ENCODE assay signal across 1 mouse cellular context in the genomic region with DNA sequence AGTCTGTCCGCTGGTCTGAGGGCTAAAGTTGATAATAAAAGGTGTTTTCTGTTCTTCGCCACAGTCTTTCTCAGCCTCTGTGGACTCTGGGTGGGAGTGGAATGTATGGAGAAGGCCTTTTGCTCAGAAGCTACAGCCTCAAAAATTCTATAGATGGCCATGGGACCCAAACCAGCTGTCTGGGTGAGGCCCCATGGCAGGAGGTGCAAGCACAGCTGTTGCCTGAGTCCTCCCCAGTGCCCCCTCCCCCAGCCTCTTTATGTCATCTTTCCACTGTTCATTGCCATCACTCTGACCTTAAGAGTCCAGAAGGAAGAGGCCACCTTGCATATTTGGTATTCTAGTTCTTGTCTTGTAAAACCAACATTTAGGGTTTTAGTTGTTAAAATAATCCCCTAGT.
TF ChIP-seq lines count a peak whose summit lies in the region.

No protein-coding gene starts in this region.

TF ChIP-seq in myocyte, 11 proteins besides CTCF, POLR2A, EP300 and RAD21:
- peak; percentile 80 for TF ChIP-seq TCF12 (IDR thresholded peaks at IDR 0.05; ENCODE audit: insufficient read depth, poor library complexity, severe bottlenecking)
- no peak for TF ChIP-seq MAX (IDR thresholded peaks at IDR 0.05; ENCODE audit: low read depth)
- TF ChIP-seq MYOG (IDR thresholded peaks at IDR 0.05; ENCODE audit: control insufficient read depth in 1 of 3, insufficient read depth in 1 of 3, insufficient read length in 2 of 3, low read depth in 2 of 3), result peak; percentile 52 to 98 (median 91)
- TF ChIP-seq CEBPB (IDR thresholded peaks at IDR 0.05; ENCODE audit: insufficient read depth, poor library complexity, severe bottlenecking), result no peak
- peak; percentile 80 for TF ChIP-seq TCF3 (IDR thresholded peaks at IDR 0.05; ENCODE audit: insufficient read length, low read depth)
- no peak for TF ChIP-seq POLR2AphosphoS2 (IDR thresholded peaks at IDR 0.05; ENCODE audit: insufficient read length, low read depth)
- TF ChIP-seq E2F4 (IDR thresholded peaks at IDR 0.05; ENCODE audit: insufficient read depth), result no peak
- no peak for TF ChIP-seq SRF (IDR thresholded peaks at IDR 0.05; ENCODE audit: control insufficient read depth, insufficient read length, low read depth)
- TF ChIP-seq MYOD1 (IDR thresholded peaks at IDR 0.05; ENCODE audit: control insufficient read depth in 1 of 3, insufficient read length in 2 of 3, low read depth in 2 of 3), result peak; percentile 36 to 94 (median 91)
- no peak for TF ChIP-seq USF1 (IDR thresholded peaks at IDR 0.05; ENCODE audit: low read depth)
- no peak for TF ChIP-seq REST (IDR thresholded peaks at IDR 0.05; ENCODE audit: insufficient read depth, insufficient read length)
